Mouse (Mus musculus) embryo, embryonic 9.5 days (tissue): ENCODE data around the gene Slc7a5.

Experiments
- DNase-seq: peaks from one replicate; pipeline ENCODE4 v3.0.0-alpha.2; 2017; ENCODE audit errors: extremely low spot score

Gene Slc7a5

DNA sequence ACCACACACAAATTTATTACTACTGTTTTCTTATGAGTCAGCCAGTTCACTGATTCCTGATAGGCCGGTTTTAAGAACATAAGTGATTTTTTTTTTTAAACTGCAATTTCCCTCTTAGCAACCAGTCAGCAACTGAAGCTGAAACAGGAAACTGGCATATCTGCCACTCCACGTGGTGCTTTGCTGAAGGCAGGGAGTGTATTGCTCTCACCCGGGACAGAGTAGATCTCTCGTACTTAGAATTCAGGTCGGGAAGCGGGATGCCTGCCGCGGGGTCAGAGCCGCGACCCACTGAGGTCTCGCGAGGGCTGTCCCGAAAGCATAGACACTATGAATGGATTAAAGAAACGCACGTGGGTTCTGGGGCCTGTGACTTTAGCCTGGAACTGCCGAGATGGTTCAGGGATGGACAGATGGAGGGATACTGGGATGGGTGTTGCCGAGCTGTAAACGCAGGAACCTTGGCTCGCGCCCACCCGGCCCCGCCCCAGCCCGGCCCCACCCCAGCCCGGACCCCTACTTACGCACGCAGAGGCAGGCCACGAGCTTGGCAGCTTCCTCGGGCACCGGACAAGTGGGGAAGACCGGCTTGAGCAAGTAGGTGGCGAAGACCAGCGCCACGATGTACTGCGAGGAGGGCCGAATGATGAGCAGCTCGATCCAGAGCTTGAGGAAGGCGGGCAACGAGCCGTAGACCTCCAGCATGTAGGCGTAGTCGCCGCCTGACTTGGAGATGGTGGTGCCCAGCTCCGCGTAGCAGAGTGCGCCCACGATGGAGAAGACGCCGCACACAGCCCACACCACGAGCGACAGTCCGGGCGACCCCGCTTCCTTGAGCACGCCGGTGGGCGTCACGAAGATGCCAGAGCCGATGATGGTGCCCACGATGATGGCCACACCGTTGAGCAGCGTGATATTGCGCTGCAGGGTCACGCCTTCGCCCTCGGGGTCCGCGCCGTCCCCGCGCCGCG lies 667 bp downstream of the Slc7a5 start:
- peak; percentile 52 for DNase-seq

DNA sequence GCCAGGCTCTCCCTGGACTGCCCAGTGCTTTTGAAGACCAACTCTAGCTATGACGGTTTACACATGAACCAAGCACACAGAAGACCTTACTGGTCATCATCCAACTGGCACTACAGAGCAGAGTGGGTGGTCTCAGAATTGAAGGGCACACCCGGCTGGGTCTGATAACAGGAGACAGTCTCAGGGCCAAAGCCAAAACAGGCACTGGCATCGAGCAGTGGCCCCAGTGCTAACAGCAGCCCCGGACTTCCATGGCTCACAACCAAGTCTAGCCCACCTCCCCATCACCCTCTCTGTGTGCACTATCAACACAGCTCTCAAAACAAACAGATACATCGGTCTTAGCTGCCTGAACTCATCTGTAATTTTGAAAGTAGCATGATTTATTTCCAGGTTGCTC lies 1.6 kb downstream of the Slc7a5 start:
- DNase-seq: no peak

DNA sequence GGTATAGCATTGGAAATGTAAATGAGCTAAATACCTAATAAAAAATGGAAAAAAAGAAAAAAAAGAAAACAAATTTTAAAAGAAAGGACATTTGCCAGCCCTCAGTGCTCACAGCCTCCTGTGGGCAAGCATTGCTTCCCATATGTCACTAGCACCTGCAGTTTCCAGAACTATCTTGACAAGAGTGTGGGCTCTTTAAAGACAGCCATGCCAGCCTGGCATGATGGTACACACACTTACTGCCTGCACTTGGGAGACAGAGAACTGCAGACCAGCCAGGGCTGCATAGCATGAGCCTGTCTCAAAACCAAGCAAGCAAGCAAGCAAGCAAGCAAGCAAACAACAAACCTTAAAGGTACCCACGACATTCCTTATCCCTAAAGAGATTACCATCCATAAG lies 2.1 kb downstream of the Slc7a5 start:
- no peak for DNase-seq

DNA sequence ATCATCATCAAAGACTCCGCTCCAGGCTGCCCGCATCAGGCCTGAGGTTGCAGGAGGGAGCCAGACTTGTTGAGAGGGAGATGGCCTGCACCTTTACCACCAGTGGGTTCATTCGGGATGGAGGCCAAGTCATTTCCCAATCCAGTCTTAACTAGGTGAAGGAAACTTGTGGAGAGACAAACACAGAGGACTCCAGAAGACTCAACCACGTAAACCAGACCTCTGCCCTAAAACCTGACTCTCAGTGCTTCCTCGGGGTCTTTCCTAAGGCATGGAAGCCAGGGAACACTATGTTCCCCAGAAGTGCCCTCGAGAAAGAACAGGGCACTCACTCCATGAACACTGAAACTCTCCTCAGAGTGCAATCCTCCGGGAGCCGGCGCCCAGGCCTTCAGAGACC lies 2.5 kb downstream of the Slc7a5 start:
- DNase-seq: no peak

DNA sequence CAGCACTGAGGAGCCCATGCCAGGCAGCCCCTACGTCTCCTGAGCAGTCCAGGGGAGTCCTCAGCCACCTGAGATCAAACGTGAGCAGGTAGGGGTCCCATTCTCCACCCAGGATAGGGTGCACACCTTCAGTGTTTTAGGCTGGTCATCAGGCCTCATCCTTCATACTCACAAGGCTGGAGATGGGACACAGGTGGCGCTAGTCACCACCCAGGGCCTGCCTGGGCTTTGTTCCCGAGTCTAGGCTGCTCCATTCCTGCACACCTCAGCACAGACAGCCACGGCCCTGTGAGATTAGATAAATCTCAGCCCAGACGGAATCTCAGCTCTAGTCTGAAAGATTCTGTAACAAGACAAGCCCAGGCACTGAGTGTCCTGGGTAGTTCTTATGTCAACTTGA lies 3.5 kb downstream of the Slc7a5 start:
- DNase-seq: no peak

DNA sequence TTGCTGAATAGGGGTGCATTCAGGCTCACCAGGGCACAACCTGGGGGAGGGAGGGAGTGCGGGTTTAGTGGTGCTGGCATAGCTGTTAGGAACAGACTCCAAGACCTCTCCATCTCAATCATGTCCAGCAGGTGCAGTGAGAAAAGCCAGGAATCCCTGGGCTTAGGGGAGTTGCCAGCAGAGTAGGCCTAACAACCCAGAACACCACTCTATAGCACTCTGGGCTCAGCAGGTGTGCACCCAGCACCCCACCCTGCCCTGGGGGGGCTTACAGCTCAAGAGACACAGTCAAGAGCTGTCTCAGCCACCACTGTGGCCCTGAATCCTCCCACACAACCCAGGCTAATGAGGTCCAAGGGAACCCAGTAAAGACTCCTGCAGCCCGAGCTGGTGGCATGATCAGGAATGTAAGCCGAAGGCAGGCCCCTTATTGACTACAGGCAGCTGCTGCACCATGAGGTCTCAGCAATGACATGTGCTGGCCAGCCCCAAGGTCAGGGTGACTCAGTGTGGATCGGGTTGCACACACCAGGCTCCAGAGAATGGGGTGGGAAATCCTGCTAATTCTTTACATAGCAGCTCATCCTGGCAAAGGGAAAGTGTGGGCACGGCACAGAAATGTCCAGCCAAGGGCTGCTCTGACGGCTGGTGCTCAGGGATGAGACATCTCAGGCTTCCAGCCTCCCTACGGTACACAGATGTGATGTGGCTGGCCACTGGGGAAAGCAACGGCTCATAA lies 5.8 kb downstream of the Slc7a5 start:
- no peak for DNase-seq

DNA sequence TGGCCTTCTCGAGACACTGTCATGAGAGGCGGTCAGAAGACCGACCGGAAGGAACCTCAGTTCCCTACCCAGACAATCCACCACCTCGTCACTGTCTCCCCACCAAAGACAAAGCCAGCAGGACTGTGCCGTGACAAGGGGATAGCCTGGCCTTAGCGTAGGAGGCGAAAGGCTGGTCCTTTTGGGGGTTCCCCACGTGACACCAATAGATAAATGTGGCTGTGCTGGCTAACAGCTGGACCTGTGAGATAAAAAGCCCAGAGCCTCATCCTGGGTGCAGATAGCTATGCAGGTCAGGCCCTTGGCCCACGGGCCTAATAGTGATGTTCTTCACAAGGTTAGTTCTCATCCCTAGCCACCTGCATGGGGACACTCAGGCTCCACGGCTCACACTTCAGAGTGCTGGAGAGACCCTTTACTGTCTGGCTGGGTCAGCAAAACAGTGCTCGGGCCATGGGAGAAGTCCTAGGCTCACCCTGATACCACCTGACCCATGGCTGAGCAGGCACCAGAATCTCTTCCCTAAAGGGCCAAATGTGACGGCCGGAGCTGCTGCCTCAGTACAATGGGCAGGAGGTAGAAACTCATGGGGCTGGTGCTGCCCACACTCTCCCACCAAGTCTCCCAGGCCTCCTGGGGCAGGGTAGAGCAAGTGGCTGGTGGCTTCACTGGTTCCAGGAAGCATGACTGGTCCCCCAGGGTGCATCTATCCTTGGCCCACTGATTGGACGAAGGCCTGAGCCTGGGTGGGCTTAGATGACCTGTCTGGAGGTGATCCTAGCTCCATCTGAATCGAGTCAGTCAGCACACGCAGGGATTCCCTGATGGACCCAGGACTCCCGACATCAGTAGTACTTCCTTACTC lies 8.1 kb downstream of the Slc7a5 start:
- no peak for DNase-seq

DNA sequence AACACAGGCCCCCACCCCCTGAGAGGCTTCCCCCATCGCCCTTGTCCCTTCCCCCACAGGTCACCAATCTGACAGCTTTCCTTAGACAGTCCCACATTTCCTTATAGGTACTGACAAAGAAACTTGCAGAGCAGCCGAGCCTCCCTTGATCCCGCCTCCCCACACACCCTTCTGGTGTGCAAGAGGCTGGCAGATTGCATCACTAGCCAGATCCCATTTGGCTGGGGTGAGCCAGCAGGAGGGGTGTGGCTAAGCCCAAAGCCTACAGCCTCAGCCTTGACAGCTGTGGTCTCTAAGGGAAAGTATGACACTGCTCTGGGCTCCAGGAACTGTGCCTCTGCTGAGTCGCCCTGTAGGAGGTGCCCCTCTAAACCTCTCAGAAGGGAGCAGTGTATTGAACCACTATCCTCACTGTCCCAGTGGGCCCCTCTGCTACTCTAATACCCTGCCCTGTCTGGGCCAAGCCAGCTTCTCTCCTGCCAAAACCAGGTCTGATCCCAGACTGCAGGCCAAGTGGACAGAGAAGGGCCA lies 9.0 kb downstream of the Slc7a5 start:
- DNase-seq: peak; percentile 76

DNA sequence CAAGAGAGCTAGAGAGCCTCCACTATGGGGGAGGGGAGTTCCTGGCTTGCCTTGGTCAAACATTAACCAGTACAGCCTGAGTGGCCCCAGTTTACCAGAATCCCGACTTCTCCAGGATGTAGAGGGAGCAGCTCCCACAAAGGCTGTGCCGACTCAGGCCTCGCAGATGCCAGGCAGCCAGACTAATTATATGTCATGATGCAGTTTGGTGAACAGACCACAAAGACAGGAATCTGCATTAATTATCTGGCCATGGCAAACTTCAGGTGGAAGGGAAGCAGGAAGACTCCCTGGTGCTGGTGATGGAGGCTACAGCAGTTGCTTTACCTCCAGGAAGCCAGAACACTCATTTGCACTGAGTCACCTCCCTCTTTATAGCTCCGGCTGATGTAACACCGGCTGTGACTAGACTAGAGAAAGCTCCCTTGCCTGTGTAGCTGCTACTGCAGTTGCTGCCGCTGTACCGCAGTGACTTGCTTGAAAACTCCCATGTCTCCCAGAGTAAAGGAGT lies 9.6 kb downstream of the Slc7a5 start:
- DNase-seq: no peak

DNA sequence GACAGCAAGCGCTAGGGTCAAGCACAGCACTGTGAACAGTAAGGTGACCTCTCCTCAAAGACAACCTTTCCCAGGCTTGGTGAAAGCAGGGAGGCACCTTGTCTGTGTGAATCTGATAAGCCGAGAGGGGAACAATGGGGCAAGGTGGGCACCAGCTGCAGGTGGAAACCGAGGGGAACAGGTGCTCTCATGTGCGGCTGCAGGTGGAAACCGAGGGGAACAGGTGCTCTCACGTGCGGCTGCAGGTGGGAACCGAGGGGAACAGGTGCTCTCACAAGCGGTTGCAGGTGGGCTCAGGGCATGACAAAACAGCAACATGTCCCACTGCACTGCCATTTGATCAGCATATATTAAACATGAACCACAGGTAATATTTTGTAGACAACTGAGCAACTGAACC lies 10.3 kb downstream of the Slc7a5 start:
- DNase-seq: no peak

DNA sequence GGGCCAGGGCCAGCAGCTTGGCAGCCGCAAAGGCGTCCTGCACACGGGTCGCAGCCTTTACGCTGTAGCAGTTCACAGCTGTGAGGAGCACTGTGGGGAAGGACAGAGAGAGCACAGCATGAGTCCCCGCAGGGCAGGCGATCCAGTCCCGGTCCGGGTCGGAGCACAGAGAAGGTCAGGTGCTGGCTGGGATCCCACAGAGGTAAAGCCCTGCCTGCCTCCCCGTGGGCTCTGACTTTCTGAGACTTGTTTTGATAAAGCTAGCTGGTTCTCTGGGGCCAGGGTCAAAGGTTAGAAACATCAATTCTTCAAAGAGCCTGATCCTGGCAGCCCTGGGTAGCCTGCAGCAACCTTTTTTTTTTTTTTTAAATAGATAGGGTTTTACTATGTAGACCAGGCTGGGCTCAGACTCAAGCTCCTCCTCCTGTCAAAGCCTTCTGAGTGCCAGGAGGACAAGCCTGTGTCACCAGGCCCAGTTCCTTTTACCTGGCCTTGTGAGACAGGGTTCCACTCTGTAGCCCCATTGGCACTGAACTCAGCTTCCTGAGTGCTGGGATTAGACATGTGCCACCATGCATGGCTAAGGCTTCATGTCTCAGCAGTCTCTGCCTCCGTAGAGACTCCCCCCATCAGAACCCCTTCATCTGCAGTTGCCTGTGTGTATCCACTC lies 10.9 kb downstream of the Slc7a5 start:
- DNase-seq: peak; percentile 53

DNA sequence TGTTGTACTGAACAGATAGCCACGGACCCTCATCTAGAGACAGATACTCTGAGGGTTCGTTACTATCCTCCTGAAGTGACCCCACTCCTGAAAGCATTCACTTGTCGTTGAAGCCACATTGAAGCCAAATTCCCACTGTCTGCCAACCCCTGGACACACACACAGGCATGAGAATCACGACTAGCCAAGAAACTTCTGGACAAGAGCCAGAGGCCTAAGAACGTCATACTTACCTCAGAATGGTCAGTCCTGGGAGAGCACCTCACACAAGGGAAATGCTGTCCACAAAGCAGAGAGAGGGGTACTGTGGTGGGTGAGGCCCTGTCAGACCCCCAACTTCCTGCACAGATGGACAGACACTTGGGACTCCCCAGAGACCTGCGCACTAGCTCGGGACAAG lies 11.6 kb downstream of the Slc7a5 start:
- no peak for DNase-seq

DNA sequence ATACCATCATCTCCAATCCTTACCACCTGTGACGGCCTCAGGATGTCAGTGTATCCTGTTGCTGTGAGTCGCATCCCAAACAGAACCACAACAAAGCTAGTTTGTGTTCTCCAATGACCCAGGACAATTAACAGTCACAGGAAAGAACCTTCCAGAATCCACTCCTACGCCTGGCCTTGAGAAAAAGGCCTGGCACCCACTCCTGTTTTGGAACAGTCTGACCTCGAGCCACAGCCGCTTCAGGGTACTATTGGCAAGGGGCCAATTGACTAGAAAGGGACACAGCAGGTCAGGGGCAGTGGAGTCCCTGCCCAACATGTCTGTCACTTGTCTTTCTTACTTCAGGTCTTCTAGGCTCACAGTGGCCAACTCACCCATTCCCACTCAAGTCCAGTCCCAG lies 14.6 kb downstream of the Slc7a5 start:
- no peak for DNase-seq

DNA sequence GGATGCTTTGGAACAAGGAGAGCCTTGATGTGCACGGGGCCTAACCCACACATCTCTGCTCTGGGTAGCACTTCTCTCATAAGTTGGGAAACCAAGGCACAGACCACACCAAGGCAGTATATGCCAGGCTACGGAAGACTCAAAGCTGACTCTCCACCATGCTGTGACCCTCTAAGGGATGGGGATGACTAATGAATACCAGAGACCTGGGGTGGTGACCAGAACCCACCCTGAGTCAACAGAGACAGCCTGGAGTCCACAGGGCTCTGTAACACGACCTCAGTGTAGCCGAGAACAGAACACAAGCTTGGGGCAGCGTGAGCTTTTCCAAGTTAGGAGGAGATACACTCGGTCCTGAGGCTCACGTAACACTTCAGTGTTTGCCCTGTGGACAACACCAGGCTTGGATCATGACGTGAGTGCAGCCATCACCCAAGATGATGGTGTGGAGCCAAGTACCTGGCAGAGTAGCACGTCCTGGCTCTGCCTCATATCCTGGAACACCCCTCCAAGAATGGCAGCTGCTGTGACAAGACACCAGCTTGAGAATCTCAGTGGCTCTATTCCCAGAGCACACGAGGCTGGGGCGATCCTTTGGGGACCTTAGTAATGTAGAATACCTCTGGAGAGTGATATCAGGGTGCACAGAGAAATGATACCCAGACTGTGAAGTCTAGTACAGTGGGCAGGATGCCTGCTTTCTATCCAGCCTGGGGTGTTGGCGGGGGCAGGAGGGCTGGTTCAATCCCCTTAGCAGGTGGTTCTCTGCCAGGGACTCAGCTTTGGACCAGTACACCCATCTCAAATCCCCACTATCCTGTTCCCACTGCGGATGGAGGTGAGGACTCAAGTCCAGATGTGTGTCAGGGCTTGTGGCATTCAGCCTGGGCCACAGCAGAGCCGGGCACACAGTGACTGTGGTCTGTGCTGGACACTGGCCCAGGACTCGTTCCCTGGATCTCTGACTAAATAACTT lies 17.4 kb downstream of the Slc7a5 start:
- DNase-seq: no peak

DNA sequence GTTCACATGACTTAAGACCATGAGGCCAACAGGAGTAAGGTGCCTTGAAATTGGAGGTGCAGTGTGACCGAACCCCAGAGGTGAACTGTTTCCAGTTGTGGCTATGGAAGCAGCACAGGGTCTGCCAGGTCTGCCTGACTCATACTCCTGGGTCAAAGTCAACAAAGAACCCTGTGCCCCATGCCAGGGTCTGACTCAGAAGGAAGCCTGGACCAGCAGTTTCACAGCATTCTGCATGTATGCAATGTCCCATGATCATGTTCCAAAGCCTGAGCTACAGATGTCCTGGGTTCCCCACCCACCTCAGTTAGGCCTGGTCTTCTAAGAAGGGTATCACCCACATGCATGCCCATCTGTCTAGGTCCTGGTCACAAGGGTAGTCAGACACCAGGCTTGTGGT lies 18.2 kb downstream of the Slc7a5 start:
- DNase-seq: no peak

DNA sequence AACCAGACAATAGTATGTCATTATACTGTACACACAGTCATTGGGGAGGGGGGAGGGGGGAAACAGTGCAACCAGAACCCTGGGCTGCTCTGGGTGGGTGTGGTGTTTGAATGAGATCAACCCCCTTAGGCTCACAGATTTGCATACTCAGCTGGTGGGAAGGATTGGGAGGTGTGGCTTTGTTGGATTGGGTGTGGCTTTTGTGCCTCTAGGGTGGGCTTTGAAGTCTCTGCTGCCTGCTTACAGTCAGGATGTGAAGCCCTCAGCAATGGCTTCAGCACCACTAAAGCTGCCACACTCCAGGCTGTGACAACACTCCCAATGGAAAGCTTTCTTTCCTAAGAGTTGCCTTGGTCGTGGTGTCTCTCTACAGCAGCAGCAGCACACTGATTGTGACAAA lies 19.9 kb downstream of the Slc7a5 start:
- no peak for DNase-seq

DNA sequence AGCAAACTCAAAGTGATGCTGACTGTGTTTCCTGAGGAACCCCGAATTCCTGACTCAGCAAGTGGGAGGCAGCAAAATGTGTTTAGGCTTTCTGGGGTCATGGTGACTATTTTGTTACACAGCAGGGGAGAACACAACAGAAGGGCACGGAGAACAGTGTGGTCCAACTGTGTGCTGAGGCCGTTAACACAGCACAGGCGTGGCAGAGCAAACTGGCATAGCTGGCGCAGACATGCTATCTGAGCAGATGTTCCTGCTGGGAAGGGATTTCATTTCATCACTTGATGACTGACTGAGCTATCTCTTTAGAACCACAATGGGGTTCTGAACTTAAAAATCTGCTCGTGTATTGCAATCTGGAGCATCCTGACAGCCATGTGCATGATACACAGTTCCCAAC lies 22.1 kb downstream of the Slc7a5 start:
- DNase-seq: no peak

DNA sequence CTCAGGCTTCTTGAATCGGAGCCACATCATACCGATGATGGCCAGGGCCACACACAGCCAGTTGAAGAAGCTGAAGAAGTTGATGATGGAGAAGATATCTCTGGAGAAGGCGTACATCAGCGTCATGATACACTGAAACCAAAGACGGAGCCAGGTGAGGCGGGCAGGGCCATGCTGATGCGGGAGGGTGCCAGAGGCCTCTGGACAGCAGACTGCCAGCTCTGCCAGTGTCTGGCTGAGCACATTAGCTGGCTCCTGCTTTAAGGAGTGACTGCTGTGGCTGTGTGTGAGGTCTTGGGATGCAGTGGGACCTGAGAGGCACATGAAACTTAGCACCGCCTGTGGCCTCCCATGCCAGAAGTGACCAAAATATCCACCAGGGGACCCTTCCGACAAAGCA lies 22.5 kb downstream of the Slc7a5 start:
- no peak for DNase-seq

DNA sequence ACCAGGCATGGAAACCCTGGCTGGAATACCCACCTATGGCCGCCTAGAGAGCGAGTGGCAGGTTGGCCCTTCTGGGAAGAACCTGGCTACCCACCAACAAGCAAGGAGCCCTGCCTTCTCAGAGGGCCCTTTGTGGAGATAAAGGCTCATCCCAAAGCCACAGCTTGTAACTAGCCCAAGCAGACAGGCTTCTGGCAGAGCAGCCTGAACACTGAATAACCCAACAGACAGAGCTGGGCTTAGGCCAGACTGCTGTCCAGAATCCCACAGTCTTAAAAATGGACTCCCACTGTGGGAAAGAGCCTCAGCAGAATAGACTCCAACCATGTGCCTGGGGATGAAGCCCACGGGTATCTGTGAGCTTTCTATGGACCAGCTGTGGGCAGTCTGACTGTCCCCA lies 23.3 kb downstream of the Slc7a5 start:
- no peak for DNase-seq

DNA sequence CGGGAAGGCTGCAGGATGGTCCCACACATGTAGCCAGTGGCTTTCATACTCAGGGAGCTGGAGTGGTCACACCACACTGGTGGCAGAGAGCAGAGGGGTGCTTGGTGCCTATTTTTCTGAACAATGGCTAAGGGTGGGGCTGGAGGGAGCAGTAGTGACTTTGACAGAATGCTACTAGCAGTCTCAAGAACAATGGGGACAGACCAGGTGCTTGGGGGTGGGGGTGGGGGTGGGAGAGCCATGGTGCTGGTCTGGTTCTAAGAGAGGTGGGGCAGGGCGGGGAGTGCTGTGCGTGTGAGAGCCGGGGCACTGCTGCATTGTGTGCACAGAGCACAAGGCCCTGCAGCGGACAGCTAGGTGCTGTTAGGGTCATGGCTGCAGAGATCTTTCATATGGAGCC lies 25.6 kb downstream of the Slc7a5 start:
- no peak for DNase-seq
